Mouse (Mus musculus) liver, embryonic 11.5 days (tissue): Measurements from ENCODE around the gene Ifngr2. TPM values are rescaled to one million over a fixed set of nuclear protein-coding genes. Genes with fewer than 3 reads are reported as not detected.
"Not testable (repeated sequence)": the region's sequence is repeated elsewhere in the genome, so short reads cannot be mapped to it uniquely, and the experiment has no call there.

Experiments used
- ATAC-seq: fragments of 200-750 bp; cut with Nextera tagmentation; replicated peaks from 2 replicates; pipeline ENCODE4 v1.8.0; 2017; ENCODE audit warnings: moderate number of reproducible peaks, mild to moderate bottlenecking, moderate TSS enrichment, moderate library complexity; ENCODE audit not compliant: low FRiP score
- DNase-seq: peaks from one replicate; pipeline ENCODE4 v3.0.0-alpha.2; 2017; ENCODE audit warnings: low spot score
- H3K27ac ChIP-seq: fragments of 300-500 bp; sonication (generic); 2 replicates; pipeline ENCODE4 v1.5.1; 2014; ENCODE audit warnings: mild to moderate bottlenecking, low read depth, low read length, control low read depth
- H3K27me3 ChIP-seq: fragments of 300-500 bp; sonication (generic); replicated peaks from 2 replicates; pipeline ENCODE4 v1.6.1; 2014; ENCODE audit warnings: low read length, mixed read lengths; ENCODE audit not compliant: control insufficient read depth, insufficient read depth
- H3K36me3 ChIP-seq: fragments of 300-500 bp; sonication (generic); 2 replicates; pipeline ENCODE4 v1.6.1; 2014; ENCODE audit warnings: mild to moderate bottlenecking, low read length, moderate library complexity, mixed read lengths; ENCODE audit not compliant: control insufficient read depth, insufficient read depth
- H3K4me1 ChIP-seq: fragments of 300-500 bp; sonication (generic); replicated peaks from 2 replicates; pipeline ENCODE4 v1.6.1; 2014; ENCODE audit warnings: low read length, mixed read lengths; ENCODE audit not compliant: control insufficient read depth, insufficient read depth
- H3K4me2 ChIP-seq: fragments of 300-500 bp; sonication (generic); 2 replicates; pipeline ENCODE4 v1.6.1; 2014; ENCODE audit warnings: mild to moderate bottlenecking, control low read depth, moderate library complexity
- H3K4me3 ChIP-seq: fragments of 300-500 bp; sonication (generic); 2 replicates; pipeline ENCODE4 v1.5.1; 2014; ENCODE audit warnings: low read depth, low read length, control low read depth
- H3K9ac ChIP-seq: fragments of 300-500 bp; sonication (generic); 2 replicates; pipeline ENCODE4 v1.6.1; 2014; ENCODE audit warnings: low read depth, low read length, control low read depth
- H3K9me3 ChIP-seq: fragments of 300-500 bp; sonication (generic); 2 replicates; pipeline ENCODE4 v1.6.1; 2016; ENCODE audit warnings: low read length, inconsistent platforms, mixed read lengths; ENCODE audit not compliant: control insufficient read depth
- WGBS: fragments of 180-500 bp; shearing (Covaris S2); extraction: QIAGEN DNeasy Blood & Tissue Kit; methylation state at CpG from one replicate; pipeline ENCODE4 v1.1.7; 2014; 5-methylcytosine and 5-hydroxymethylcytosine counted together
- polyA plus RNA-seq: library from polyadenylated mRNA; unstranded; fragments of >200 nt; fragmentation: Nextera tagmentation; extraction: Ambion mirVana; gene quantifications from 2 replicates; pipeline ENCODE4 v1.2.1, GENCODE M21; 2014

The Ifngr2 gene
- polyA plus RNA-seq, 1 experiment from 2014 or later: 28.7 TPM

DNA sequence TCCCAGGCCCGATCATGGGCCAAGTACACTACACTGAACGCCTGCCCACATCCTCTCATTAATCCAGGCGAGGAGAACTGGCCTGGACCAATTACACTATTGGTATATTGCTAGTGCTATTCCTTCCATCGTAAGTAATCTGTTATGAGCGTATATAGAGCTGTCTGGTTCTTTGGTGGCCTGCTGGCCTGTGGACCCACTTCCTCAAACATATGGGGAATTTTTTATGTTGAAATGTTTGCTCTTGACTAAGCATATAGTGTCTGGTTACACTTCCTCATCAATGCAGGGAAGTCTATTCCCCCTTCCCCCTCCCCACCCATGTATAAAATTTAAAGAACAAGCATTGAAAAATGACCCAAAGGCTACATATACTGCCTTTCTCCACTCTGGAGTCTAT is 24.8 kb upstream of the Ifngr2 start:
- Histone ChIP-seq H3K27ac (no peak overlapping the region; the same call in 1 of the 2 replicates), H3K4me1 (peaks cover 7% of the 10 kb centered on the region), H3K36me3 (no peaks in the 10 kb centered on the region), H3K4me3 (no peak overlapping the region), H3K27me3 (no peaks in the 10 kb centered on the region), H3K9ac (no peak overlapping the region), H3K4me2 (no peak overlapping the region), H3K9me3 (no peaks in the 10 kb centered on the region)
- 61% methylated on average over 5 of the region's 5 CpGs for WGBS
- ATAC-seq (no peak), DNase-seq (no peak)

DNA sequence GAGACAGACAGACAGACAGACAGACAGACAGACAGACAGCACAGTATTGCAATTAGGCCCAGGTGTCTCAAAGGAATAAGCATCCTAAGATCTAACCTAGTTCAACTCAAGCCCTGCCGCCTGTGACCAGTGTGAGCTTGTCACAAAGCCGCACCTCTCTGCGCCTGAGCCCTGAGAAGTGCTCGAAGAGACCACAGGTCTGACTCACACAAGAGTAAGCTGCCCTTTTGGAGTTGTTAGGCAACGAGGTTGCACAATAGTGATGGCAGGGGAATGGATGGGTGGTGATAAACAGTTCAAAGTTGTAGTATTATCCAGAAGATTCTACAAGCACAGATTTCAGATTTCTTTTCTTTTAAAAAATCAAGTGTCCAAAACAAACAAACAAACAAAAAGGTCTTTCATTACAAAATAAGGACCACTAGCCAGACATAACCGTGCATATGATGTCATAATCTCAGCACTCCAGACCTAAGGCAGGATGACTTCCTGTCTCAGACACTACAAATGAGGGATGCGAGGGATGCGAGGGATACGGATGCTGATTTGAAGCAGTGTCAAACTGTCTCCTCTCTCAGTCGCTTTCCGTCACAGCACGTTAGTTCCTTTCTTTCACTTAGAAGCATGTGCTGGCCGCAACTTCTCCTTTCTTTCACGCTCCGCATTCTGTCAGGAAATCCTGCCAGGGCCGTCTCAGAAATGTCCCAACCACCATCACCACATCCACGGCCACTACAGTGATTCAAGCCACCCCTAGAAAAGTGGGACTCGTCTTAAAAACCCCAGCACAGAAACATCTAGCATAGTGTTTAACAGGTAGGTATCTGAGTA is 24.2 kb upstream of the Ifngr2 start:
- peak; percentile 29 for DNase-seq
- H3K4me1 ChIP-seq: peaks cover 7% of the 10 kb centered on the region
- no peaks in the 10 kb centered on the region for H3K9me3 ChIP-seq
- H3K9ac ChIP-seq: no peak overlapping the region
- no peak overlapping the region for H3K4me2 ChIP-seq
- peak; percentile 62; the same call in 1 of the 2 replicates for ATAC-seq
- H3K4me3 ChIP-seq: no peak overlapping the region
- no peak overlapping the region; the same call in 1 of the 2 replicates for H3K27ac ChIP-seq
- WGBS: 36% methylated on average over 18 of the region's 18 CpGs
- no peaks in the 10 kb centered on the region for H3K36me3 ChIP-seq
- no peaks in the 10 kb centered on the region for H3K27me3 ChIP-seq

DNA sequence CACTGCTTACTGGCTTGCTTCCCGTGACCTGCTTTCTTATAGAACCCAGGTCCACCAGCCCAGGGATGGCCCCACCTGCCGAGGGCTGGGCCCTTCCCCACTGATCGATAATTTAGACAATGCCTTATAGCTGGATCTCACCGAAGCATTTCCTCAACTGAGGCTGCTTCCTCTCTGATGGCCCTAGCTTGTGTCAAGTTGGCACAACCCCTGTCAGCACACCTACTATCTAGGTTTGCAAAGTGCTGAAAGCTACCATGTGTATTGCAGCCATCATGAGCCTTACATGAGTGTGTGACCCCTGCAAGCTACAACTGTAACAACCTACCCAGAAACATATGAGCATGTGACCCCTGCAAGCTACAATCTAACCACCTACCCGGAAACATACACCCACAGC is 22.7 kb upstream of the Ifngr2 start:
- no peak overlapping the region for H3K4me2 ChIP-seq
- H3K36me3 ChIP-seq: no peaks in the 10 kb centered on the region
- WGBS: 59% methylated on average over 5 of the region's 5 CpGs
- H3K27me3 ChIP-seq: no peaks in the 10 kb centered on the region
- H3K9me3 ChIP-seq: no peaks in the 10 kb centered on the region
- ATAC-seq (no peak), DNase-seq (no peak)
- peaks cover 8% of the 10 kb centered on the region for H3K4me1 ChIP-seq
- H3K4me3 ChIP-seq: no peak overlapping the region
- no peak overlapping the region for H3K27ac ChIP-seq
- no peak overlapping the region for H3K9ac ChIP-seq

DNA sequence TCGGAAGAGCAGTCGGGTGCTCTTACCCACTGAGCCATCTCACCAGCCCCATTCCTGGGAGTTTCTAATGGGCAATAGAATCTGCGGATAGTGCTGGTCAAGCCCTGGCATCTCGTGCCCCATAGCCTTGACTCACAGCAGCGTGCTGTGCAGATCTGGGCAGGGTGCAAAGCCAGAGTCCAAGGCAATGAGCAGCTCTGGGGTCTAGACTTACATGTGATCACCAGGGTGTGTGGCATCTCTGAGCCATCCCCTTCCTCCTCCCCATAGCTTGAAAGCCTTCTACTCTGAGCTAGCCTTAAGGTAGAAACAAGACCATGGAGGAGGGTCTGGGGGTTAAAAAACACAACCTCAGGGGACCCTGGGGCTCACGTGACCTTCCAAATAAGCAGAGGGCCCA is 20.6 kb upstream of the Ifngr2 start:
- no peaks in the 10 kb centered on the region for H3K27me3 ChIP-seq
- no peak overlapping the region for H3K27ac ChIP-seq
- peaks cover 8% of the 10 kb centered on the region for H3K4me1 ChIP-seq
- DNase-seq (no peak), ATAC-seq (no peak)
- no peak overlapping the region for H3K4me2 ChIP-seq
- no peaks in the 10 kb centered on the region for H3K36me3 ChIP-seq
- H3K9me3 ChIP-seq: no peaks in the 10 kb centered on the region
- H3K9ac ChIP-seq: no peak overlapping the region
- H3K4me3 ChIP-seq: no peak overlapping the region
- WGBS: 93% methylated on average over 6 of the region's 6 CpGs

DNA sequence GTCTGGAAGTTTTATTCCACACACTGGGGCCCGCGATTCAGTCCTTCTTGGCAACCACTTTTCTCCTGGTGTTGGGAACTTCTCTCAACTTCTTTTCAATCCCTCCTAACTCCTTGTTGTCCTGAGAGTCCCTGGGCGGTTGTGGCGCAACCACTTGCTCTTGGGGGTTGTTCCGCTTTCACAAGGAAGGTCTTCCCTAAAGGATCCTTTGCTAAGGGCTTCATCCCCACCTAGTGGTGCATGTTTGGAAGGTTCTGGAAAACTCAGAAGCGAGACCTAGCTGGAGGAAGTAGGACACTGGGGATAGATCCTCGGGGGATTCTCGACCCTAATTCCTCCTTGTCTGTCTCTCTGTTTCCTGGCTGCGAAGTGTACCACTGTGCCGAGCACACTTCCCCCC is 19.8 kb upstream of the Ifngr2 start:
- DNase-seq (no peak), ATAC-seq (peak; percentile 24)
- Histone ChIP-seq H3K4me1 (peaks cover 8% of the 10 kb centered on the region), H3K27ac (no peak overlapping the region), H3K4me3 (no peak overlapping the region), H3K9me3 (no peaks in the 10 kb centered on the region), H3K36me3 (no peaks in the 10 kb centered on the region), H3K9ac (no peak overlapping the region), H3K4me2 (no peak overlapping the region), H3K27me3 (no peaks in the 10 kb centered on the region)
- WGBS: 63% methylated on average over 10 of the region's 10 CpGs

DNA sequence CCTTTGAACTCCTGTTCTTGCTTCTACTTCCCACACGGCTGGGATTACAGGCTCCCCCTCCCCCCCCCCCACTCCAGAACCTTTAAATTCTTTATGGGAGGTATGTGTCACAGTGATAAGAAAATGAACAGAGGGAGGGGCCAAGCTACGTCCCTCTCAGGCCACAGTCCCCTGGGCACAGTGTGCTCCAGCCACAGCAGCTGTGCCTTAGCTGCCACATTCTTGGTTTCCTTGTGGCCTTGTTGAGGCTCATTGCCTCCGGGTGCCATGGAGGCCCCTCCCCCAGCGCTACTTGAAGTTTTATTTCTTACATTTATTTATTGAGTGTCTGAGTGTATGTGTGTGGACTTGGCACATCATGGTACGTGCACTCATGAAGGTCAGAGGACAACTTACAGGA is 19.4 kb upstream of the Ifngr2 start:
- H3K4me2 ChIP-seq: no peak overlapping the region
- H3K9ac ChIP-seq: no peak overlapping the region
- no peaks in the 10 kb centered on the region for H3K27me3 ChIP-seq
- no peak overlapping the region for H3K4me3 ChIP-seq
- H3K36me3 ChIP-seq: no peaks in the 10 kb centered on the region
- ATAC-seq (peak; percentile 75), DNase-seq (no peak)
- no peak overlapping the region for H3K27ac ChIP-seq
- WGBS: 46% methylated on average over 5 of the region's 5 CpGs
- H3K4me1 ChIP-seq: peaks cover 9% of the 10 kb centered on the region
- no peaks in the 10 kb centered on the region for H3K9me3 ChIP-seq

DNA sequence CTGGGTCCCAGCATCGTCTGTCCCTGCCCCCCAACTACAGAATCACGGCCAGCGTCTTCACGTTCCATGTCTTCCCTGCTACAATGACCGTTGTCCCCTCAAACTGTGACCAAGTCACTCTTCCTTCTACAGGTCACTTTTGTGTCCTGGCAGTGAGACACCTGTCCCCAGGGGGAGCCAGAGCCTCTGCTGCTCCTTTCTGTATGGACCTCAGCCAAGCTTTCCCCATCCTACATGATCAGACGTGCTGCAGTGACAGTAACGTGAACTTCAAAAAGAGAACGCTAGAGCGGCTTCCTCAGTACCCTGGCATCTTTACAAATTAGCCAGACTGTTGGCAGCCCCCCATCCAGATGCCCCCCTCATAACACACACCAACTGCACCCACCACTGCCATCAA is 18.3 kb upstream of the Ifngr2 start:
- no peaks in the 10 kb centered on the region for H3K36me3 ChIP-seq
- ATAC-seq (no peak), DNase-seq (no peak)
- no peaks in the 10 kb centered on the region for H3K9me3 ChIP-seq
- H3K9ac ChIP-seq: no peak overlapping the region
- H3K4me2 ChIP-seq: no peak overlapping the region
- H3K27me3 ChIP-seq: no peaks in the 10 kb centered on the region
- H3K4me3 ChIP-seq: no peak overlapping the region
- H3K27ac ChIP-seq: no peak overlapping the region
- WGBS: 84% methylated on average over 9 of the region's 9 CpGs
- H3K4me1 ChIP-seq: peaks cover 13% of the 10 kb centered on the region

DNA sequence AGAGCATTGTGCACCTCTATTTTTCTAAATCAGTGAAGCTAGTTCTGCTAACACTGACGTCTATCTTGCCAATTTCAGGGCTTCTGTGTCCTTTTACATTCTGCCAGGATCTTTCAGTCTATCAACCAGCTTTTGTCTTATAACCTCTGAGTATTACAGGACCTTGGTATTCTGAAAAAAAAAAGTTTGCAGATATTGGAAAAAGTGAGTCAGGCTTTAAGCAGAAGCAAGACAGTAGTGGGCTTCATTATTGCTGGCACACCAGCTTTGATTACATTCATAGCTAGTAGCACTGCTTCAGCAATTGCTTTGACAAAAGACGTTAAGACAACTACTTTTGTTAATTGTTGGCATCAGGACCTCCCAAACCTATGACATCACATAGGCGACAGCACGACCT is 16.0 kb upstream of the Ifngr2 start:
- peaks cover 13% of the 10 kb centered on the region for H3K4me1 ChIP-seq
- WGBS: 86% methylated on average over 4 of the region's 4 CpGs
- H3K27ac ChIP-seq, DNase-seq, H3K36me3 ChIP-seq, H3K9ac ChIP-seq, ATAC-seq, H3K4me3 ChIP-seq, H3K27me3 ChIP-seq, H3K9me3 ChIP-seq, H3K4me2 ChIP-seq: not testable (repeated sequence)

DNA sequence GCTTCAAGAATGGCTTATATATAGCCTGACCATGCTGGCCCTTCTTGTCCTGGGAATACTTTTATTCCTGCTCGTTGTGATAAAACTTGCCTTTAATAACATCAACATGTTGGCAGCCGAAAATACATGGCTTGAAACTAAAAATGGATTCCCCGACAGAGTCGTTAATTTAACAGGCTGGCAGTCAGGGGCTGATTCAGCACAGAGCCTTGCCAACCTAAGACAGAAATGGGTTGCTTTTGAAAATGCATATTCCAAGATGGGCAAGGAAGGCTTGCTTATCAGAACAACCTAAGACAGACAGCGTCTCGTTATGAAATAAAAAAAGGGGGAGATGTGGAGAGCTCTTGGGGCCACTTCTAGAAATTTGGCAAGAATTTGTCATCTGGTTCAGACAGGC is 15.0 kb upstream of the Ifngr2 start:
- DNase-seq (no peak), ATAC-seq (no peak)
- Histone ChIP-seq H3K4me1 (peaks cover 17% of the 10 kb centered on the region), H3K27ac (no peak overlapping the region), H3K36me3 (no peaks in the 10 kb centered on the region), H3K4me2 (no peak overlapping the region), H3K4me3 (no peak overlapping the region), H3K27me3 (no peaks in the 10 kb centered on the region), H3K9ac (no peak overlapping the region), H3K9me3 (no peaks in the 10 kb centered on the region)
- WGBS: 78% methylated on average over 6 of the region's 6 CpGs
